12 mouse cellular contexts compared by ENCODE assay signal in genomic region chr5:120301672-120302071, GRCm38 (mm10).
A peak's percentile ranks its signal among the peaks of the same experiment; 100 is the strongest.
DNase-seq lines count a peak whose midpoint lies in the region; ATAC-seq lines count a peak whose summit lies in the region.
"Had no signal": no experiment of that assay in that cellular context is flagged by ENCODE, and none has a peak within 500 bp of the region (broad histone marks: within the 10 kb centered on the region; RNA-seq: fewer than 3 reads in every experiment).

No protein-coding gene starts in this region.

- peak overlapping the region; percentile 48 for H3K4me3 ChIP-seq in heart, embryonic 13.5 days
- peak overlapping the region; percentile 18; the same call in 1 of the 2 replicates for H3K4me3 ChIP-seq in hindbrain, embryonic 11.5 days (ENCODE audit: low read depth, low read length)
- H3K4me3 ChIP-seq in midbrain, embryonic 13.5 days (replicated peaks), result peak overlapping the region; percentile 32
- H3K4me3 ChIP-seq: liver, embryonic 15.5 days had no signal

- H3K27me3 ChIP-seq in heart, embryonic 13.5 days (replicated peaks), result peaks cover 97% of the 10 kb centered on the region
- H3K27me3 ChIP-seq in hindbrain, embryonic 11.5 days (ENCODE audit: control insufficient read depth, insufficient read depth, low read length), result peaks cover 54% of the 10 kb centered on the region
- peaks cover 79% of the 10 kb centered on the region for H3K27me3 ChIP-seq in midbrain, embryonic 13.5 days

- no peaks in the 10 kb centered on the region for H3K9me3 ChIP-seq in heart, embryonic 13.5 days
- H3K9me3 ChIP-seq in hindbrain, embryonic 11.5 days (ENCODE audit: control insufficient read depth, low read length), result no peaks in the 10 kb centered on the region
- H3K9me3 ChIP-seq in midbrain, embryonic 13.5 days, result no peaks in the 10 kb centered on the region
- H3K9me3 ChIP-seq: liver, embryonic 15.5 days had no signal

- no peaks in the 10 kb centered on the region for H3K36me3 ChIP-seq in heart, embryonic 13.5 days
- H3K36me3 ChIP-seq in hindbrain, embryonic 11.5 days (ENCODE audit: control insufficient read depth, insufficient read depth, low read length), result no peaks in the 10 kb centered on the region
- H3K36me3 ChIP-seq in midbrain, embryonic 13.5 days, result no peaks in the 10 kb centered on the region
- H3K36me3 ChIP-seq: liver, embryonic 15.5 days had no signal

- H3K4me1 ChIP-seq in heart, embryonic 13.5 days, result peaks cover 9% of the 10 kb centered on the region
- H3K4me1 ChIP-seq in hindbrain, embryonic 11.5 days (replicated peaks; ENCODE audit: control insufficient read depth, insufficient read depth, low read length), result peaks cover 7% of the 10 kb centered on the region
- peaks cover 50% of the 10 kb centered on the region for H3K4me1 ChIP-seq in midbrain, embryonic 13.5 days (replicated peaks)
- H3K4me1 ChIP-seq: liver, embryonic 15.5 days had no signal

- peak overlapping the region; percentile 47; the same call in 1 of the 2 replicates for H3K9ac ChIP-seq in heart, embryonic 13.5 days
- H3K9ac ChIP-seq in hindbrain, embryonic 11.5 days (ENCODE audit: low read depth, low read length), result peak overlapping the region; percentile 53
- peak overlapping the region; percentile 67 for H3K9ac ChIP-seq in midbrain, embryonic 13.5 days (replicated peaks)
- H3K9ac ChIP-seq: liver, embryonic 15.5 days had no signal

- peak overlapping the region; percentile 70 for H3K4me2 ChIP-seq in heart, embryonic 13.5 days
- H3K4me2 ChIP-seq in hindbrain, embryonic 11.5 days (replicated peaks; ENCODE audit: low read depth, low read length), result peak overlapping the region; percentile 43
- H3K4me2 ChIP-seq in midbrain, embryonic 13.5 days (replicated peaks), result peak overlapping the region; percentile 58

- WGBS in heart, embryonic 13.5 days, result under 1% methylated on average over 16 of the region's 16 CpGs
- 1% methylated on average over 16 of the region's 16 CpGs for WGBS in hindbrain, embryonic 11.5 days
- WGBS in midbrain, embryonic 13.5 days, result 3% methylated on average over 13 of the region's 16 CpGs

- intact Hi-C loops in heart, postnatal 25 days (cut with DNase I), result no loop called here

- ATAC-seq in heart, embryonic 13.5 days (ENCODE audit: extremely low read depth, insufficient number of reproducible peaks, low FRiP score, low TSS enrichment), result no peak
- ATAC-seq in hindbrain, embryonic 11.5 days (ENCODE audit: low FRiP score), result peak; percentile 23; the same call in 1 of the 2 replicates
- ATAC-seq in midbrain, embryonic 13.5 days, result no peak; the same call in 1 of the 2 replicates
- ATAC-seq in monocyte, adult 5-6 weeks (replicated peaks; ENCODE audit: insufficient number of reproducible peaks, low FRiP score, low TSS enrichment, poor library complexity, severe bottlenecking), result no peak

- H3K27ac ChIP-seq in heart, embryonic 13.5 days (replicated peaks), result no peak overlapping the region
- H3K27ac ChIP-seq in hindbrain, embryonic 11.5 days (ENCODE audit: low read depth, low read length), result peak overlapping the region; percentile 68
- peak overlapping the region; percentile 71 for H3K27ac ChIP-seq in midbrain, embryonic 13.5 days
- H3K27ac ChIP-seq: liver, embryonic 15.5 days had no signal

- DNase-seq in heart, postnatal 25 days (ENCODE audit: low spot score), result no peak
- peak; percentile 6 for DNase-seq in brain, adult 2 months (ENCODE audit: low read depth, low spot score)
- DNase-seq in hindbrain, embryonic 11.5 days (ENCODE audit: low spot score), result peak; percentile 60
- DNase-seq in left cerebral cortex, adult 8-10 months (ENCODE audit: low spot score in 2 of 2), result no peak
- DNase-seq in testis, postnatal 10 days (ENCODE audit: low spot score), result no peak
- DNase-seq: cerebellum, adult 9-11 months; heart, postnatal 10 days; thymus, postnatal 36 days had no signal

Comparison
In these comparisons a context has a peak if more than half of its experiments do, and no peak if none do; other contexts are left out.
1. DNase-seq: peak in brain, adult 2 months (single experiment) and hindbrain, embryonic 11.5 days (single experiment); none in heart, postnatal 25 days (single experiment), left cerebral cortex, adult 8-10 months (0 of 2) and testis, postnatal 10 days (single experiment).
2. Peak in every context shown above with its lines, with median percentiles within 50 percentile points of each other: H3K4me2 ChIP-seq, H3K4me3 ChIP-seq and H3K9ac ChIP-seq.